Mouse (Mus musculus) thymus, adult 2 months (tissue): Measurements from ENCODE around the gene Agpat3.

Source experiments
- CTCF ChIP-seq: fragments of 200-500 bp; IDR thresholded peaks from 2 replicates; pipeline ENCODE4 v1.5.1; 2012; ENCODE audit warnings: mild to moderate bottlenecking, control low read depth, low read length, moderate library complexity, borderline replicate concordance; ENCODE audit not compliant: control insufficient read depth, poor library complexity, insufficient read depth; ENCODE audit errors: extremely low read depth
- POLR2A ChIP-seq: fragments of 200-500 bp; IDR thresholded peaks from 2 replicates; pipeline ENCODE4 v1.6.1; 2012; ENCODE audit warnings: mild to moderate bottlenecking, low read length, control low read depth, moderate library complexity; ENCODE audit not compliant: control insufficient read depth, poor library complexity, insufficient read depth; ENCODE audit errors: extremely low read depth

GRCm38 (mm10) chr10:78342091-78342490 is 10.2 kb downstream of the Agpat3 start:
- no peak for TF ChIP-seq CTCF
- no peak for TF ChIP-seq POLR2A
